Mouse (Mus musculus) 3T3-L1 (cell line): ENCODE data around the gene Adarb1.
A peak's percentile ranks its signal among the peaks of the same experiment; 100 is the strongest.

ENCODE experiments used
- DNase-seq: peaks from one replicate; pipeline ENCODE4 v3.0.0-alpha.2; 2015; ENCODE audit warnings: low read depth, low spot score

Adarb1 gene

GRCm38 (mm10) chr10:77418138-77418537 is at the start of gene Adarb1:
Gene Adarb1, minus strand, starts transcription at chr10:77418270.
- DNase-seq: peak; percentile 76

- DNase-seq: no peak
Observed at GRCm38 (mm10) chr10:77467407-77467806, 49.3 kb upstream of the Adarb1 start.

- no peak for DNase-seq
Observed at GRCm38 (mm10) chr10:77465902-77466301, 47.8 kb upstream of the Adarb1 start.

DNA sequence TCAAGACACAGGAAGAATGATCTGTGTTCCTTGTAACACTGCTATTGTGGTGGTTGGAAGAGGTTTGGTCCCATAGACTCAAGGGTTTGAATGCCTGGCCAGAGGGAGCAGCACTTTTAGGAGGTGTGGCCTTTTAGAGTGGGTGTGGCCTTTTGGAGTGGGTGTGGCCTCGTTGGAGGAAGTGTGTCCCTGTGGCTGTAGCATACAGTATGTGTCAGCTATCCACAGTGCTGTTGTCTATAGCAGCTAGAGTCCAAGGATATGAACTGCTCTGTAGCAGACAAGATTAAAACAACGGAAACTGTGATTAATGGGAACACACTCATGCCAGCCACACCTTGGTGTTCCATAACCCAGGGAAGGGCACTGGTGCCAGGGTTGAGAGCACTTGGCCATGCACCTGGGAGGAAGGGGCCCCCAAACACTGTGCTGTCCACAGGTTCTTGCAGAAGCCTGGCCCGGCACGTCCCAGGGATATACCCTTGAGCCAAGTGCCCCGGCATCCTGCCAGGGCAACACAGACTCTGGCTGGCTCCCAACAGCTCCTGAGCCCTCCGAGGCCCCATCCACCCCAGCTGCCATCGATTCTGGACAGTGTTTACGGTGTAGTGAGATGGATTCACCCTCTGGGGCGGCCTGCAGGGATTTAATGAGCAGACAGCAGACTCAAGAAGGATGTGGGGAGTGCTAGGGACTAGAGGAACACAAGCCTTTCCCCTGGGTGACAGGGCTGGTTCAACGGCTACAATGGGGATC is 46.3 kb upstream of the Adarb1 start:
- peak; percentile 18 for DNase-seq

DNA sequence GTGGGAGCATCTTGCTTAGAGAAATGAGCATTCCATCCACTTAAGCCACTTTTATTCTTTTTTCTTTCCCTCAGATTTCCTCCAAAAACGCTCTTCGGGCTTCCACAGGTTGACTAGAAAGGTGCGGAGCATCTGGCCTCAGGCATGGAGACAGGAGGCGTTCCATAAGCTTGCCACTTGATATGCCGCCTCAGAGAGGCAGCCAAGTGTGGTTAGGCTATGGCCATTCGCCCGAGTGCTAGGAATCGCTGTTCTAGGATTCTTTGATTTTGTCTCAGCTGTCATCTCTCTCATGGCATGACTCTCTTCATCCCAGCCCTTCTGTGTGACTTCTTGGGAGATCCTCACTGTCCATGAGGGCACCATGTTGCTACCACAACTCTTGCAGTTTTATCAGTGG is 43.1 kb upstream of the Adarb1 start:
- no peak for DNase-seq

GRCm38 (mm10) chr10:77457701-77458100 is 39.6 kb upstream of the Adarb1 start:
- no peak for DNase-seq

- no peak for DNase-seq
Observed at GRCm38 (mm10) chr10:77456507-77456906, 38.4 kb upstream of the Adarb1 start.

DNA sequence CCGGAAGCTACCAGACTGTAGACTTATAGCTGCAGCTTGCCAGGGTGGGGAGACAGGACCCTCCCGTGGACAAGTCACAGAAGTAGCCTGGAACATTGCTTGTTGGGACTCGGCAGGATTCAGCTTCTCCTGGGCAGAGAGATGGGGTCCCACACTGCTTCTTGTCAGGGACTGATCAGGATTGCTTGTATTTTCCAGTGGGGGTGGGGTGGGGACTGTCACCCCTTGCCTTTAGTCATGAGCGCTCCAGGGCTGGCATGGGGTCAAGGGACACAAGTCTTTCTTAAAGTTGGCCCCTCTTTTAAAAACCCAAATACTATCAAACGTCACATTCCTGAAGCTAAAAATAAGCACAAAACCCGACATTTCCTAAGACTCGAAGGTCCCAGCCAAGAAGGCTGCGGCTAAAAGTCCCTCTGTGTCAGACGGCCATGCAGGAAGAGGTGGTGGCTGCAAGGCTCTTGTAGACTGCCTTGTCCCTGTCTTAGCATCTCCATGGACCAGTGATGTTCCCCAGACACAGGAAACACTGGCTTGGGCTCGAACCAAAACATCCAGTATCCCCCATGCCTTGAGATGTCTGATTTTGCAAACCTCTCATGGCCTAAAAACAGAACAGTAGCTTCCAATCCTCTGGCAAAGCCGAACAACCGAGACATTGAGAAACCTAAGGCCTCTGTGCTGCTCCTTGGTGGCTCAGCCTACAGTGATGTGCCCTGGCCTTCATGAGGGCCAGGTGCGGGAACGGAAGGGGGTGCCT is 37.4 kb upstream of the Adarb1 start:
- DNase-seq: no peak

DNA sequence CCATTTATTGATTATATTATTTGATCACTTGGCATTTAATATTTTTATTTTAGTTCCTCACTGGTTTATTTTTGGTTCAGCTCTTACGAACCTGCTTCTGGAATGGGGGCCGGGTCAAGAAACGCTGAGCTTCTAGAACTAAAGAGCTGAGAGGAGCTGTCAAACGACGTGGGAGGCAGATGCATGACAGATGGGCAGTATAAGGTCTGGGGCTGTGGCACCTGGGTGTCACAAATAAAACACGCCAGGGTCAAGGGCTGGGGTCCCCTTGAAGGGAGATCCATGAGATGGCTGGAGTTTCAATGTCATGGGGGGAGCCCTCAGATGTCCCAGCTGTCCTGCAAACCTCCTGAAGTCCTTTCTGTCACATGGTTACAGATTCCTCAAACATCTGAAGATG is 36.7 kb upstream of the Adarb1 start:
- DNase-seq: no peak

DNA sequence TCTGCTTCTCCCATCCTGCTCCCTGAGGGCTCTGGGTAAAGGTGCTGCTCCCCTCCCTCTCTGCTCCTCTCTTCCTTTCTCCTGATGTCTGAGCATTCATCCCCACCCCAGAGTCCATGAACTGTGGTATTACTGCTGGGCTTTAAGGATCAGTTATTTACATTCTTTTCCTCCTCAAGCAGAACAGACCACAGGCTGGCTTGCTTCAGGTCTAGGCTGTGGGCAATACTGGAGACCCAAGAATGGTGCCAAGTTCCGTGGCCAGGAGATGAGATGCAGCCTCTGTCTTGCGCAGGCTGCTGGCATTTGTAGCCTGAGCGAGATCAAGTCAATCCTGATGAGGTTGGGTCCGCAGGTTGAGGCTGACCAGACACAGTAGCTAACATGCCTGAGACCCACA is 33.8 kb upstream of the Adarb1 start:
- no peak for DNase-seq

GRCm38 (mm10) chr10:77450159-77450464 is 32.0 kb upstream of the Adarb1 start:
- DNase-seq: no peak

- DNase-seq: peak; percentile 49
Observed at GRCm38 (mm10) chr10:77449315-77450158, 31.5 kb upstream of the Adarb1 start.

- DNase-seq: no peak
Observed at GRCm38 (mm10) chr10:77448698-77449247, 30.7 kb upstream of the Adarb1 start.

DNA sequence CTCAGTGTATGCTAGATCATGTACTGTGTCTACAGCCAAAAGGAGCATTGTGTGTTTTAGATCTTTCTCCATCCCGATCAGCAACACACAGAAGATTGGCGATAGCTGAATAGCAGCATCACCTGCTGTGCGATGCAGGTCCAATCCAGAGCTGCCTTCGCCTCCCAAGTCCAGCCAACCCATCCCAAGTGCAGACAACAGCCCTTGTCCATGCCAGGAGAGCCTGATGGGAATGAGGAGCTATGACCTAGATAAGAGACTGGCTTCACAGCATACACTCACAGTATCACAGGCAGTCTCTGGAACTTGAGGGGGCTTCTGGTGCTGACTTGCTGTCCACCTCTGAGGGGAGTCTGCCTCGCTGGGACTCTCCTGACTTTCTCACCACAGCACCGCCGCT is 30.1 kb upstream of the Adarb1 start:
- no peak for DNase-seq

- DNase-seq: peak; percentile 55
Observed at GRCm38 (mm10) chr10:77447755-77448154, 29.7 kb upstream of the Adarb1 start.

- DNase-seq: no peak
Observed at GRCm38 (mm10) chr10:77442250-77442649, 24.2 kb upstream of the Adarb1 start.

GRCm38 (mm10) chr10:77441812-77442211 is 23.7 kb upstream of the Adarb1 start:
- DNase-seq: no peak

GRCm38 (mm10) chr10:77440841-77441755 is 23.0 kb upstream of the Adarb1 start:
- no peak for DNase-seq

GRCm38 (mm10) chr10:77440286-77440685 is 22.2 kb upstream of the Adarb1 start:
- DNase-seq: no peak

DNA sequence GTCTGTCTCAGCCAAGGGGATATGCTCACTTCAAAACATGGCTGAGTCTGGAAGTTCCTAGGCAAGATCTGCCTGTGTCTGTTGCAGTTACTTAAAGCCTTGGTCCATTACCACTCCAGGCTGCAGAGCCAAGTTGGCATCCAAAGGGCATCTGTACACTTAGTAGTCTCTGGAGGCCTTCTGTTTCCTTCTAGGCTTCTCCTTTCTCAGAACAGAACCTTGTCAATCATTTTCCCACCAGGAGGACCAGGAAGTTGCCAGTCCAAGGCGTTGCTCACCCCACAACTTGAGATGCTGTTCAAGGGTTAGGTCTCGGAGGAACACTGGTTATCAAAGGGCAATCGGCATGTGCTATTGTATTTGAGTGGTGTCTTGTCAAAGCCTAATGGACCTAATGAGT is 21.0 kb upstream of the Adarb1 start:
- no peak for DNase-seq

- DNase-seq: no peak
Observed at GRCm38 (mm10) chr10:77438021-77438420, 20.0 kb upstream of the Adarb1 start.
